Mouse (Mus musculus) neural tube, embryonic 15.5 days (tissue): ENCODE data around the gene Bpifb1. TPM values are rescaled to one million over a fixed set of nuclear protein-coding genes. Genes with fewer than 3 reads are reported as not detected.
"Not testable (repeated sequence)": the region's sequence is repeated elsewhere in the genome, so short reads cannot be mapped to it uniquely, and the experiment has no call there.

ENCODE experiments used
- ATAC-seq: fragments of 200-750 bp; cut with Nextera tagmentation; 2 replicates; pipeline ENCODE4 v1.8.0; 2017; ENCODE audit warnings: mild to moderate bottlenecking, moderate TSS enrichment, moderate library complexity; ENCODE audit not compliant: low FRiP score
- H3K27ac ChIP-seq: fragments of 300-500 bp; sonication (generic); replicated peaks from 2 replicates; pipeline ENCODE4 v1.5.1; 2015; ENCODE audit warnings: mild to moderate bottlenecking, inconsistent platforms
- H3K27me3 ChIP-seq: fragments of 300-500 bp; sonication (generic); replicated peaks from 2 replicates; pipeline ENCODE4 v1.6.1; 2015; ENCODE audit warnings: inconsistent platforms
- H3K36me3 ChIP-seq: fragments of 300-500 bp; sonication (generic); 2 replicates; pipeline ENCODE4 v1.6.1; 2015; ENCODE audit warnings: inconsistent platforms
- H3K4me1 ChIP-seq: fragments of 300-500 bp; sonication (generic); 2 replicates; pipeline ENCODE4 v1.6.1; 2015; ENCODE audit warnings: inconsistent platforms
- H3K4me2 ChIP-seq: fragments of 300-500 bp; sonication (generic); 2 replicates; pipeline ENCODE4 v1.6.1; 2015; ENCODE audit warnings: inconsistent platforms, mild to moderate bottlenecking, moderate library complexity
- H3K4me3 ChIP-seq: fragments of 300-500 bp; sonication (generic); replicated peaks from 2 replicates; pipeline ENCODE4 v1.5.1; 2015; ENCODE audit warnings: mild to moderate bottlenecking, inconsistent platforms
- H3K9ac ChIP-seq: fragments of 300-500 bp; sonication (generic); replicated peaks from 2 replicates; pipeline ENCODE4 v1.6.1; 2015; ENCODE audit warnings: mild to moderate bottlenecking, inconsistent platforms
- H3K9me3 ChIP-seq: fragments of 300-500 bp; sonication (generic); replicated peaks from 2 replicates; pipeline ENCODE4 v1.6.1; 2016; ENCODE audit warnings: inconsistent platforms
- WGBS: fragments of 180-500 bp; shearing (Covaris S2); methylation state at CpG from one replicate; pipeline ENCODE4 v1.1.7; 2015; ENCODE audit warnings: mixed read lengths; 5-methylcytosine and 5-hydroxymethylcytosine counted together
- polyA plus RNA-seq: library from polyadenylated mRNA; unstranded; fragments of >200 nt; fragmentation: Nextera tagmentation; extraction: Ambion mirVana; gene quantifications from 2 replicates; pipeline ENCODE4 v1.2.1, GENCODE M21; 2015

The Bpifb1 gene
- polyA plus RNA-seq, 1 experiment from 2014 or later, result not detected

GRCm38 (mm10) chr2:154255254-154255653 lies 64.6 kb downstream of the Bpifb1 start:
- not testable (repeated sequence) for H3K27ac ChIP-seq, H3K9ac ChIP-seq, H3K36me3 ChIP-seq, H3K27me3 ChIP-seq, H3K9me3 ChIP-seq, H3K4me2 ChIP-seq, ATAC-seq, H3K4me1 ChIP-seq, H3K4me3 ChIP-seq
- WGBS, result 93% methylated on average over 2 of the region's 4 CpGs

- Histone ChIP-seq H3K9ac (no peak overlapping the region), H3K27me3 (no peaks in the 10 kb centered on the region), H3K36me3 (no peaks in the 10 kb centered on the region), H3K9me3 (no peaks in the 10 kb centered on the region), H3K27ac (no peak overlapping the region), H3K4me1 (no peaks in the 10 kb centered on the region), H3K4me3 (no peak overlapping the region), H3K4me2 (no peak overlapping the region)
- ATAC-seq, result no peak
- 84% methylated on average over 4 of the region's 4 CpGs for WGBS
Measured at GRCm38 (mm10) chr2:154255770-154256169, 65.2 kb downstream of the Bpifb1 start.

GRCm38 (mm10) chr2:154257554-154257953 lies 66.9 kb downstream of the Bpifb1 start, which contains the start of gene Bpifb9a:
Gene Bpifb9a, plus strand, starts transcription at chr2:154257854.
- not testable (repeated sequence) for ATAC-seq, H3K9me3 ChIP-seq, H3K4me3 ChIP-seq, H3K4me2 ChIP-seq, H3K4me1 ChIP-seq, H3K27ac ChIP-seq, H3K36me3 ChIP-seq, H3K27me3 ChIP-seq, H3K9ac ChIP-seq
- WGBS, result 85% methylated on average over 5 of the region's 5 CpGs

- not testable (repeated sequence) for H3K4me3 ChIP-seq, H3K4me1 ChIP-seq, H3K27ac ChIP-seq, H3K9ac ChIP-seq, H3K9me3 ChIP-seq, H3K27me3 ChIP-seq, H3K4me2 ChIP-seq, H3K36me3 ChIP-seq, ATAC-seq
- WGBS, result 75% methylated on average over 3 of the region's 3 CpGs
Measured at GRCm38 (mm10) chr2:154264397-154264796, 73.8 kb downstream of the Bpifb1 start.

Other genes starting within 250 kb of the Bpifb1 start
- gene Bpifa6, start 215.9 kb upstream of the Bpifb1 start, polyA plus RNA-seq, result not detected in 2 replicates
- gene Bpifa2, start 182.6 kb upstream of the Bpifb1 start, polyA plus RNA-seq, result not detected in 2 replicates
- gene Bpifa3, start 60.5 kb upstream of the Bpifb1 start, polyA plus RNA-seq, result not detected in 2 replicates
- gene Bpifa1, start 47.9 kb upstream of the Bpifb1 start, polyA plus RNA-seq, result 51.3 TPM in 1 of 2 replicates, not detected in the other
- gene Bpifa5, start 28.2 kb upstream of the Bpifb1 start, polyA plus RNA-seq, result not detected in 2 replicates
- 0.27 and 0.32 TPM in 2 replicates for gene Bpifb5, start 32.9 kb downstream of the Bpifb1 start, polyA plus RNA-seq
- gene Bpifb9a, start 67.0 kb downstream of the Bpifb1 start, polyA plus RNA-seq, result not detected in 2 replicates
- not detected in 2 replicates for gene Bpifb9b, start 116.4 kb downstream of the Bpifb1 start, polyA plus RNA-seq
- 13.7 and 13.8 TPM in 2 replicates for gene Cdk5rap1, start 182.2 kb downstream of the Bpifb1 start, polyA plus RNA-seq
- 12.1 and 12.7 TPM in 2 replicates for gene Snta1, start 217.3 kb downstream of the Bpifb1 start, polyA plus RNA-seq
- 35.3 and 36.1 TPM in 2 replicates for gene Cbfa2t2, start 245.7 kb downstream of the Bpifb1 start, polyA plus RNA-seq